Mouse (Mus musculus) stomach, postnatal 0 days (tissue): Measurements from ENCODE around the gene Klhl26.

ENCODE experiments used
- CTCF ChIP-seq: IDR thresholded peaks from 2 replicates; pipeline ENCODE4 v1.5.1; 2016; ENCODE audit warnings: antibody characterized with exemption, low read depth, mild to moderate bottlenecking, moderate library complexity
- EP300 ChIP-seq: optimal IDR thresholded peaks from 2 replicates; pipeline ENCODE3; 2016; ENCODE audit warnings: antibody characterized with exemption

- TF ChIP-seq CTCF (no peak), EP300 (no peak)
Measured at GRCm38 (mm10) chr8:70441565-70441964, 35.2 kb downstream of the Klhl26 start.
